Mouse (Mus musculus) urinary bladder, adult 2 months (tissue): ENCODE data around the gene Nt5m. TPM values are rescaled to one million over a fixed set of nuclear protein-coding genes. Genes with fewer than 3 reads are reported as not detected.
A peak's percentile ranks its signal among the peaks of the same experiment; 100 is the strongest.

ENCODE experiments used
- DNase-seq: peaks from one replicate; pipeline ENCODE4 v3.0.0; 2022; ENCODE audit warnings: low spot score
- polyA plus RNA-seq: library from polyadenylated mRNA; depleted of rRNA; stranded (reverse); fragments of >200 nt; gene quantifications from 2 replicates; pipeline ENCODE4 v1.2.3, GENCODE M21; 2012

Gene Nt5m
- polyA plus RNA-seq, 1 experiment: 21.0 TPM

DNA sequence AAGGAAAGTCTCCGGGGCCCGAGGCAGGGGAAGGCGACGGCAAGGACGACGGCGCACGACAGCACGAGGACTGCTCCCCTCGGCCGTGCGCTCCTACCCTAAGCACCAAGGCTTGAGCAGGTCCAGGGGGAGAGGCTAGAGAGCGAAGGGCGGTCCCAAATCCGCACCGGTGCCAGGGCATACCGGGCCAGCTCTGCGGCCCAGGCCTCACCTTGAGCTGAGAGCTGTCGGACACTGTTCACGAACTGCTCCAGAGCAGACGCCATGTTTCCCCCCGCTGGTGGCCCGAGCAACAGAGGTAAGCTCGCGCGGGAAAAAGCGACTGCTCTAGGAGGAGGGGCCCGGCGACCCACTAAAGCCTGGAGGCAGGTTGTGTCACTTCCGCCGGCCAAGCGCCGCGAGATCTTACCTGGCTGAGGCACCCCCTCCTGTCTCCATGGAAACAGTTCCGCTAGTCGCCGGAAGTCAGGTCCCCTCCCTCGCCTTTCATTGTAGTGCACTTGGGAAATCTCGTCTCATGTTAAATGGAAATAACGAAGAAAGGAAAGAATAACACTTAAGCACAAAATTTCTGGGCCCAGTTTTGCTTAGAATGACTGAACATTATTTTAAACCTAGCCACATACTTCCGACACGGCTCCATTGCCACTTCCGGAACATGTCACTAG lies 346 bp downstream of the Nt5m start, which contains the start of gene Cops3:
Gene Cops3 (minus strand): TSS at position 380 of the 668 bp plus-strand sequence.
- DNase-seq: peak; percentile 86

DNA sequence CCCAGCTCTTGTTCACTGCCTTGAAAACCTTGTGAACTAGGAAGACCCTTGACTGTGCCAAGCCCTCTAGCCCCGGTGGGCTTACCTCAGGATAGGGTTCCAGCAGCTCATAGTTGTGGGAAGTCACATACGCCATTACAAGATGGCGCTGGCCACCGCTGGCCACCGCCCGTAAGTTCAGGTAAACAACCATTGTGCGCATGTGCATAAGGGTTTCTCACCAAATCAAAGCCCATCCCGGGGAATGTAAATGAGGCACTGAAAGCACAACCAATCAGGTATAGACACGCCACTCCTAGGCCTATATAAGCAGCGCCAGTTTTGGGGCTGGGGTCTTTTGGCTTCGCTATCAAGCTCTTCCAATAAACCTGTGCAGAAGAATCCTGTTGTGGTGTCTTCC lies 7.1 kb downstream of the Nt5m start:
- no peak for DNase-seq

DNA sequence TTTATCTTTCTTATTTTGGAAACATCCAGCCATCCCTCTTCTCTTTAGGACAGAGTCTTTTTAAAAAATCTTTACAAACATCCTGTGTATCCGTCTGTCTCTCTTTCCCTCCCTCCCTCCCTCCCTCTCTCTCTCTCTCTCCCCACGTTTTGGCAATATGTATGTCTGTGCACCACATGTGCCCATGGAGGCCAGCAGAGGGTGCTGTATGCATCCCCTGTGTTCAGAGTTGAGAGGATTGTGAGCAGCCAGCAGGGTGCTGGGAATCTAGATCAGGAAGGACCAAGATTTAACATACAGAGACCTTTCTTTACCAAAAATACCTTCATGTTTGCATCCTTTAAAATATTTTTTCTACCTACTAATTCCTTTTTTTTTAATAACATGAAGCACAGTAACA lies 7.9 kb downstream of the Nt5m start:
- no peak for DNase-seq

DNA sequence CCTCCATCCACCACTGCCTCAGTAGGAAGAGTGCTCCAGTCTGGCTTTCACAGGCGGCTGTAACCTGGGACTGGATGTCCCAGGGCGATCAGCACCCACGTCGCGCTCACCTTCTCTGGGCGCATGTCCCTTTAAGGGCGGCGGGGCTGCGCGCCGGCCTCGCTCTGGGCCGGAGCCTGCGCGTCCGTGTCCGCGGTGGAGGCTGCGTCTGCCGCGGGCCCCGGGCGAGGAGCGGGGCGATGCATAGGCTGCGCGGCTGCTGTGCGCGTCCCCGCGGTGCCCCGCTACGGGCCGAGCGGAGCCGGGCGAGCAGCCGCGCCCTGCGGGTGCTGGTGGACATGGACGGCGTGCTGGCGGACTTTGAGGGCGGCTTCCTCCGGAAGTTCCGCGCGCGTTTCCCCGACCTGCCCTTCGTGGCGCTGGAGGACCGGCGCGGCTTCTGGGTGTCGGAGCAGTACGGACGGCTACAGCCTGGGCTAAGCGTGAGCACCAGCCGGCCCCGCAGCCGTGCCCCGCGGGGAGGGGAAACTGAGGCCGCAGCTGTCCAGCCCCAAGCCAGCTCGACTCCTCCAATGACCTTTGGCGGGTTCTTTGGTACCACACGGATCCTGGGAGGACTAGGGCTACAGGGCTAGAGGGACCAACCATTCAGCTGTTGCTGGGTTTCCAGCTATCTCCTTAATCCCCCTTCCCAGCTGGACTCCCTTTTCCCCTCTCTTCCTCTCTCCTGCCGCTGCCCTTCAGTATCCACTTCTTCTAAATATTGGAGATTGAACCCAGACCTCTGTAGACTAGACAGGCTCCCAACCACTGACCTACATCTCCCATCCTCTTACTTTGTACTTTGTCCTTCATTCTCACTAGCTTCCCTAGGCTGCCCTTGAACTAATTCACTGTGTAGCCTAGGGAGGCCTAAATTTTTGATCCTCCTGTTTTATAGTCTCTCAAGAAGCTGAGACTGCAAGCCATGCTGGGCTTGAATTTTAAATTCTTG lies 8.9 kb downstream of the Nt5m start:
- DNase-seq: peak; percentile 80

DNA sequence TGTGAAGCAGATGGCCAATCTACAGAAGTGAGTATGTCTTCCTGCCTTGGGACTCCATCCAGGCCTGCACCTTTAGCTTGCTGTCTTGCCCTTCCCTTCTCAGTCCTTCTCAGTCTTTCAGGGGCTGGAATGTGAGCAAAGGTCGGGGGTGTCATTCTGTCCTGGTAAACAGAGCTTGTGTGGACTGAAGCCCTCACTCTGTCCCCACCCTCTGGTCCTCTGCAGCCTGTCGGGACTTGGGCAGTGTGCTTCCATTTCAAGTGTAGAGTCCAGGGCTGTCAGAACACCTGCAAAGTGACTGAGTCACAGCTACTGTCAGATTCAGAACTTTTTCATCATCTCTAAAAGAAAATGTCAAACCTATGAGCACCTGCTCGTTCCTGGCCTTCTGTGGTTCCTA lies 13.6 kb downstream of the Nt5m start:
- no peak for DNase-seq

DNA sequence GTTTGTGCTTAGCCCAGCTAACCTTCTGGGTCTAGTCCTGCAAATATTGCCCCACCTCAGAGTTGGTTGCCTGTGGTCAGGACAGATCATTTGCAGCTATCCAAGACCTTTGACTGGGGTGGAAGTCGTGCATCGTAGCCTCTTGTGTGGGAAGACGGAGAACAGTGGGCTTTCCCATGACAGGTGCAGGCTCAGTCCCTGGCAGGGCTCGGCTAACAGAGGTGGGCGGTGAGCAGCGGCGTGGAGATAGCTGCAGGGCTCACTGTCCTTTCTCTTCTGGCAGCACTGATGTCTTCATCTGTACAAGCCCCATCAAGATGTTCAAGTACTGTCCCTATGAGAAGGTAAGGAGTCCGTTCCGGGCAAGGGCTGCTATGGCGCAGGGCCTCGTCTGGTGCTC lies 21.2 kb downstream of the Nt5m start:
- DNase-seq: no peak

DNA sequence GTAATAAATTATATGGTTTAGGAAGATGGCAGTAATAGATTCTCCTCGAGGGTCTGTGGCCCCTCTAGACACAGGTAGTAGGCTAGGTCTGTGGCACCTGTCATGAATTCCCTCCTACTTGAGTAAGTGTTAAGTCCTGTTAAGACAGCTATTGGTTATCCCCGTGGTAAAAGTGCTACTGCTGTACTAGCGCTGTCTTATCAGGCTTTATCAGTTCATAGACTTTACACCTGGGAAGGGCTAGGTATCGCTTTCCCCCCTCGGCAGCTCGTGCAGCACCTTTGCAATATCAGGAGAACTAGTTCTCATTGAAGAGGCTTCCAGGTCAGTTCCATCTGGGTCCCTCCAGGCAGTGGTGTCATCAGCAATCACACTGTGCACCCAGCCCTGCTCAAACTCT lies 25.1 kb downstream of the Nt5m start:
- DNase-seq: no peak

DNA sequence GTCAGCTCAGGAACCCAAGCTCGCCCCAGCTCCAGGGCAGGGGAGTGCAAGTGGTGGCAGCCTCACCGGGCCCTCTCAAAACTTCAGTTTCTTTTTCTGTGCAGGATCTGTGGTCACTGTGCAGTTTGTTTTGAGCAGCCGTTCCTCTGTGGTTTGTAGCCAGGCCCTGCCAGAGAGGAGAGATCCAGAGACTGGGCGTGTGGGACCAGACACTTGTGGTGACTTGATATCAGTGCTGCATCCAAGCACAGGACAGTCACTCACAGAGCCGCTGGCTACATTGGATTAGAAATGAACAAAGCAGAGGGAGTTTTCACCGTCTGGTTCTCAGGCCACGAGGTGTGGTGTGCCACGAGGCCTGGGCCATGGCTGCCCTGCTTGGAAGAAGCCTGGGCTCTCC lies 32.9 kb downstream of the Nt5m start:
- no peak for DNase-seq

DNA sequence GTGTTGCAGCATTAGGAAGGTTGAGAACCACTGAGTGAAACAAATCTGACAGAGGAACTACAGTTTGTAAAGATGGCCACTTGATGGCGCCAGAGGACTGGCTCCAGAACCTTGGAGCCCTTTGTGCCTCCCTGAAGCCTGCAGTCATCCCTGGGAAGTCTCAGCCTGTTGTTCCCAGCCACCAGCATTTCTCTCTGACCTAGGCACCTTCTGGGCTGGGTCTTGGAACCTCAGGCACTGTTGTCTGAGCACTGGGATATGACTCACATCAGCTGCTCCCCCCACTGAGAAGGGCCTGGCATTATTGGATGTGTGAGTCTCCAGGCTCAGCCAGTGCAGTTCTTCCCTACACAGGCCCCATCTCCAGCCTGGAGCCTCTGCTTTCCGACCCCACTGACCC lies 40.8 kb downstream of the Nt5m start:
- DNase-seq: peak; percentile 42

DNA sequence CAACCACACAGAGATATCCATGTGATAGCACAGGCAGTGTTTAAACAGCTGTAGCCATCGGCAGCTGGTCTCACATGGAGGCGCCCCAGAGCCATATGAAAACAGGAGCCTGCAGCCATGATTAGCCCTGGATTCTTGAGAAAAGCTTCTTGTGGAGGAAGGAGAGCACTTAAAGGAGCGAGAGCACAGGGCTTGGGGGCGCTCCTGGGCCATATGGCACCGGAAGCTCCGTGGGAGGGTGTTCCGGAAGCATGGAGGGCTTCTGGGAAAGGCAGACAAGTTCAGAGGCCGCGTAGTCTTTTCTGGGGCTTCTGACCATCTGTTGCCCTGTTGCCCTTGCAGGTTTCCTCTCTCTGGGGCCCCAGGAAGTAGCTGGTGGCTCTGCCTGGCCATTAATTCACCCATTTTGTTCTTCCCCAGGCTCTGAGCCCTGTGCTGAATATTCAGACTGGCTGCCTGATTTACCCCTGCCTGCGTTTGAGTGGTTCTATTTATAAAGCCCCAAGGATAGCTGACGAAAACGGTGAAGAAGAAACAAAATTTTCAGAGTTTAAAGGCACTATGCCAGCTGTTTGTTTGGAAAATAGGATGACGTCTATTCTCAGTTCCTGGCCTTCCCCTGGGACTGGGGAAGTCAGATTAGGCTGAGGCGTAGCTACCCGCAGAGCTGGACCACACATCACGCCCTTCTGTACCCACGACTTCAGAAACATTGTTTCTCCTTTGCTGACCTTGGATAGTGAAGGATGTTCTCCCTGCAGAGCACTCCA lies 46.2 kb downstream of the Nt5m start:
- no peak for DNase-seq

DNA sequence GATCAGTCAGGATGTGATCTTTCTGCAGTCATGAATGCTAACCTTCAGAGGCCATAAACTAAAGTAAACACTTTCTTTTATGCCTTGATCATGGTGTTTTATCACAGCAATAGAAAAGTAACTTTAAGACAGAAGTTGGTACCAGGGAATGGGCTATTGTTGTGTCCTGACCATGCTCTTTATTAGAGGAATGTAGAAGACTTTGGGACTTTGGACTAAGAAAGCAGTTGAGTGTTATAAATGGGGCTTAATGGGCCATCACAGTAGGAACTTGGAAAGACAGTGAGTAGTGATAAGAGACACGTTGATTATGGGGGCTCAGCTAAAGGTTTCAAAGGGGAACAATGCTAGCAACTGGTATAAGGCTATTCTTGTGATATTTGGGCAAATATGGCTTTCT lies 47.7 kb downstream of the Nt5m start:
- no peak for DNase-seq

DNA sequence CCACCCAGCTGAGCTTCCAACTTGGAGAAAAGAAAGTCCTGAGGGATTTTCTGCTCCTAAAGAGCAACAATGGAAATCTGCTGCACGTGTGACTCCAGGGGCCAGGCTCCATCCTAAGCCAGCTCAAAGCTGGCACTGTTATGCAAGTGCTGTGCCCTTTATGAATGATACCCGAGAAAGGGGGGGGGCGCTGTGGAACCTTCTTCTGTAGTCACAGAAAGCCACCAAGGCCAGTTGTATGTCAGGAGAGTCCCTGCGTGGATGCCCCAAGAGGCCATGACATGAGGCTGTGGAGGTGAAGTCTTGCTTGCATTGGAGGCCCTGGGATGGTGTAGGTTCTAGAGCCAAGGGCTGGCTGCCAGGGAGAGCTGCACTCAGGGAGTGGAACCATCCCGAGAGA lies 48.9 kb downstream of the Nt5m start:
- no peak for DNase-seq

DNA sequence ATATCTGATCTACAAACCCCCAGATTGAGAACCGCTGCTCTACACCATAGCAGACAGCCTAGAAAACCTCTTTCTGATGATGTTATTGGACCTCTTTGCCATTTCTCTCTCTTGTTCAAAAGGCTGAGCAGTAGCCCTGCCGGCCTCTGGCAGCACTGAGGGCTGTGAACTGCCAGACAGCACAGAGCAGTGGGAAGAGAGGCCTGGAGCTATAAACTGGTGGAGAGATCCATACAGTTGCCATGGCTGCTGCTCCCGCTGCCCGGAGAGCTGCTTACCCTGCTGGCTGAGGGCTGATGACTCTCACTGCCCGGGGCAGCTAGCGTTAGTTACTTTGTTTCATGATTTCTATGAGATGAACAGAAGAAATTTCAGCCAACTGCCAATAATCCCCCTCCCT lies 52.6 kb downstream of the Nt5m start:
- DNase-seq: no peak

DNA sequence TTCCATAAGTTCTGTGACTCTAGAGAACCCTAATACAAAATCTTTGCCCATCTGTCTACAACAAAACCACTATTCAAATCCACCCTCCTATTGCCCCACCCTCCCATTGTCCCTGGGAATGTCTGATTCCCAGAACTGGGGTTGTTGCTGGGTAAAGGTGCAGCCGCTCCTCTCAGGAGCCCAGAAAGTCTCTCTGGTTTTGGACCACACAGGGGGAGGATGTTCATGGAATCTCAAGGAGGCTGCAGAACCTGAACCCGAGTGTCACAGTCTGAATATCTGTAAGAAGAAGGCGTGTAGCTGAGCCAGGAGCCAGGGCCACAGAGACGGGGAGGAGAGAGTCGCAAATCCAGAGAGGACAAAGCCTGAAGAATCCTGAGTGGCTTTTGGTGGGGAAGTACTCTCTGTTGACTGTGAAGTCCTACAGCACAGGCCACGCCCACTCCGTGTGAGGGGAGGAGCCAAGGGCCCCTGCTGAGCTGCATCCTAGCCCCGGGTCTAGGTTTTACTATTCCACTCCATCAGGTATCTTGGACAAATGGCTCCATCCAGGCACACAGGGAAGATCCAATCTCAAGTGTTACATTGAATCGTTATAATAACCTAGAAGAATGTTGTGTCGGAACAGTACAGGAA lies 54.0 kb downstream of the Nt5m start:
- no peak for DNase-seq

DNA sequence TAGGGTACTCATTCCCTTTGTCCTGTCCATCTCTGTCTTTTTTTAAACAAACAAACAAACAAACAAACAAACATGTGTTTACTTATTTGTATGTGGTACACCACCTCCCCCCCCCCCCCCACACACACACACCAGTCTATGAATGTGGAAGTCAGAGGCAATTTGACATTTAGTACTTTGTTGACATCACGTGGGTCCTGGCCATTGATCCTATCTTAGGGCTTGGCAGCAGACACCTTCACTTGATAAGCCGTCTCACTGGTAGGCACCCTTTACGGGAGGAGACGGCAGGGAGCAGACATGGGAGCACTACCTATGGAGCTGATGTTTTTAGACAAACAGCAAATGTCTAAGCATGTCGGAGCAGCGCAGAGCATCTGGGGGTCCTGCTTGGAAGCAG lies 55.7 kb downstream of the Nt5m start:
- DNase-seq: no peak

DNA sequence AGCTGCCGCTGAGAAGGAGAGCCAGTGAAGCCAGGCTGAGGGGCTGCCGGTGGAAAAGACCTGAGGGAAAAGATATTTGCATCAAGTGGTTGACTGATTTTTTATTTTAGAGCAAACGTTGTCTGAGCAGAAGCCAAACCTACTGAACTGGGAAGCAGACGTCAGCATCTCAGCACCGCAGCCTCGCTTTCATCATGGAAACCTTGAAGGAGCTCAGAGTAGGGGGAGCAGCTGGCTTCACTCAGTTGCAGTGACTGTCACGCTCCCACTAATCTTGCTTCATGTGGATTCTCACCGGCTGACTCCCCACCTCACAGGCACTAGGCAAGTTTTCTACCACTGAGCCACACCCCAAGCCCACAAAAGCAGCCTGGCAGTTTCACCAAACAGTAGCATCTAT lies 56.1 kb downstream of the Nt5m start:
- no peak for DNase-seq

DNA sequence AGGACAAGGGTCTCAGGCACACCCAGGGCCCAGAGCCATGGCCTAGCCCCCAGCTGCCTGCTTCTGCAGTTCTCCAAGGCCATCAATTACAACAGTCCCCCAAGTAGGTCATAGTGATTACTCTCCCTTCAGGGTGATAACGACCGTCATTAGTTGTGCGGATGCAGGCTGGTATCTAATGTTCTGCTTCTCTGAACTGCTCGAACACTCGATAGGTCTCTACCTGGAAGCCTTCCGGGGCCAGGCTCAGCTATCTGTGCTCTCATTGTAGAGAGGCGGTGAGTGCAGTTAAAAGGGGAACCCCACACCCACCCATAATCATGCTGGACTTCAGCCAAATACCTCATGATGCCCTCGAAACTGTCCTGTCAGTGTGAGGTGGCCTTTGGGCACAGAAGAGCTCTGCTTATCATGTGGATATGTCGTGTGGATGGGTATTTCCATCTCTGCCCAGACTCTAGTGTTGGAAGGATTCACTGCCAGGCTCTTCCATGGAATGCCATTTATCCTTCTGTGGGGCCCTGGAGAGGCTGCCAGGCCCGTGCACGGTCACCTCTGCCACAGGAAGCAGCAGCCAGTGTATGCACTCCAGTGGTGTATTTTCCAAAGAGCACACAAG lies 58.8 kb downstream of the Nt5m start:
- no peak for DNase-seq

DNA sequence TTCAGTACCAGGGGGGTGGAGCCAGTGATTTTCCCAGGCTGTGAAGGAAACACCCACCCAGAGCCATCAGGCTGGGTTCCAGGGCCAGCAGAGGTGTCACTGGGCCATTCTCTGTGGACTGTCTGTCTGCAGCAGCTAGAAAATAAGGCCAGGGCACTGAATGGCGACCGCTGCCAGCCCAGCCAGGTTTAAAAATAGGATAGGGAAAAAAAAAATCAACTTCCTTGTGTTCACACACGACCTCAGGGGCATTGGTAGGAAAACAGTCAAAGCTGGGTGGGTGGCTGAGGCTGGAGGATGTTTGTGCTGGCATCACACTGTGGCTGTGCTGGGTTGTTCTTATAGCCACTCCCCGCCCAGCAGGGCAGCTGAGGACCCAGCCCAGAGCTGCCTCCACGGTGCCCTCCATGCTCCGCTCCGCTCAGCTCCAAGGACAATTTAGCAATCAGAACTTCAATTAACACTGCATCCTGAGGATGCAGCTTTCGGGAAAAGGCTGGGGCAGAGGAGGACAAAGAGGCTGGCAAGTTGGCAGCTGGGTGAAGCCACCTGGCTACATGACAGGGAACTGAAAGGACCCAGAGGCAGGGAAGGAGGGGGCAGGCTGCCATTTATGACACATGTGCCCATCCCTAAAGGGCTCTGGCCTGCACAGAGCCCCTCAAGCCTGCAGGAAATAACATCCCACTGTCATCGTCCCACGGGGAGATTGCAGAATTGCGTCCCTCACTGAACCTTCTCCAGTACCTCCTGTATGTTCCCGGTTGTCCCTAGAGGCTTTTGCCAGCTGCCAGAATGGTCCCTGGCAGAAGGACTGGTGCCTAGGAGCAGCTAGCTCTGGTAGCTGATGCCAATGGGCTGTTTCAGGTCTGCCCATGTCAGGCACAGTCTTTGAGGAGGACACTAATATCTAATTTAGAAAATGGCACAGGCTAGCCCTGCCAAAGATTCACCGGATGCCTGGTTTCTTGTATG lies 60.8 kb downstream of the Nt5m start:
- DNase-seq: no peak

DNA sequence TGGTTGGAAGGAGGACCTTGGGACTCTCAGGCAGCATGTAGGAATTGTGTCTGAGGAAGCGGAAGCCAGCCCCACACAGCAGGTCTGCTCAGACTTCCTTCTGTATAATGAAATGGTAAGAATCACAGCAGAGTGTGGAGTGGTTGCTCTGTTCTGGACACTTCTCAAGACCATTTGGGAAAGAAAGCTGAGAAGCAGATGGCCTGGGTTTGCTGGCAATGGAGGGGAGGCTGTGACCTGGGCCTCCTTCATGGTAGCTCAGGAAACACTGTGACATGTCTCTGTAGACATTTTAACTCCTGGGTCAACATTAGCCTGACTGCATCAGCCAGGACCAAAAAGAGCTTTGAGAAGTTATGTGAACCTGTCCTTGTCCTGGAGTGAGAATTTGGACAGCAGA lies 61.7 kb downstream of the Nt5m start:
- DNase-seq: no peak

DNA sequence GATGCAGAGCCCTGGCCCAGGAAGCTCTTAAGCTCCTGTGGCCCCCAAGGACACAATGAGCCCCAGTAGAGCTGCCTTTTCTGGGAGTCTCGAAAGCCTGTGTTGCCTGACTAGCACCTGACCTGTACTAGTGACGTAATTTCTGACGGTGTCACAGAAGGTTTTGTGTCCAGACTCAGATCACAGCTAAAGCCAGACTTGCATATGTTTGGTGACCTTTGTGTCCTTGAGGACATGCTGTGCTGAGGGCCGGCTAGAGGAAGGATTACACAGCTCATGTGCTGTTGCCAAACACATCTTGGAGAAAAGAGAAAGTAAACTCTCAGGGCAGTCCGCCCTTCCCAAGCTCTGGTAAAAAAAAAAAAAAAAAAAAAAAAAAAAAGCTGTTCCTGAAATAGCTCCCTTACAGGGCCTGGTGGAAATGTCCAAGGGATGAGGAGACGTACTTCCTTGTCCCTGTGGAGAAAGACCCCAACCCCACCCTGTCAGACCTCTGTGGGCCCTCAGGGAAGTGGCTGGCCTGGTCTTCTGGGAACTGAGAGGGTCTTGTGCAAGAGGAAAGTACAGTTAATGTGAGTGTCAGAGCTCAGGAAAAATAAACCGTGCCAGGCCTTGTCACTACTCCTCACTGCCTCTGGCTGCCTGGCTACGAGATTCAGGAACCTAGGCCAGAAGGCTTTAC lies 62.9 kb downstream of the Nt5m start:
- DNase-seq: no peak
